Mouse (Mus musculus) kidney, adult 8-10 months (tissue): ENCODE measurements around the gene Tmem39b.
"Not testable (repeated sequence)": the region's sequence is repeated elsewhere in the genome, so short reads cannot be mapped to it uniquely, and the experiment has no call there.

Source experiments
- DNase-seq, 2 experiments: peaks; one replicate each; pipeline ENCODE4 v3.0.0; 2022

Gene Tmem39b

DNA sequence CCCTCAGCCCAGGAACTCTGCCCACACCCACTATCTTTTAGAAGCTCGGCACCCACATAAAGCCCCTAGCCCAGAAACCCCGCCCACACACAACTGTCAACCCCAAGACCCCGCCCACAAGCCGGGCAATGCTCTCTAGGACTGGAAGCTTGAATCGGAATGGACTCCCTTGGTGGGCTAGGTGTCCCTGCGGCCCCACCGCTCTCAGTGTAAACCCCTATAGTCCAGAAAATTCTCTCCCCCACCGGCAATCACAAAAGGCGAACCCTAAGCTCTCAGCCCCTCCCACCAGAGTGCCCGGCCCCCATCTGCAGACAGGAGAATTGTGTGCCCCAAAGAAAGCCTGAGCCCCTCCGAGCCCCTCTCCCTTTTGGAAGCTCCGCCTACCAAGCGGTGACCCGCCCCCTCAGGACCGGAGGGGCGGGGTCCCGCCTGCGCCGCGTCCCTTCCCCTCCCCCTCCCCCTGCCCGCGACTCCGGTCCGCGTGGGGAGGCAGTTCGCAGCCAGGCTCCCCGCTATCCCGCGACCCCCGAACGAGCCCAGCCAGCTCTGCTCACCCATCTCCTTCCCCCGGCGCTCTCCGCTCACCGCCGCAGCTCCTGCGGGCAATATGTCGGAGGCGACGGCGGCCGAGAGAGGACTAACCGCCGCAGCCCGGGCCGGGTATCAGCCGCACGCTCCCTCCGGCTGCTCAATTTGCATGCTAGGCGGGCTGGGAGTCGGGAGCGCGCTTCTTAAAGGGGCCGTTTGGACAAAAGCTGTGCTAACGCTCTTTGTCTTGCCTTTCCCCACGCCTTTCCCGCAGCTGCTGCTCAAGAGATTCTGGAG is at the start of gene Tmem39b:
TSS of gene Tmem39b (minus strand) at position 681 of the 828 bp plus-strand sequence.
- peak; percentile 90 to 92 for DNase-seq

DNA sequence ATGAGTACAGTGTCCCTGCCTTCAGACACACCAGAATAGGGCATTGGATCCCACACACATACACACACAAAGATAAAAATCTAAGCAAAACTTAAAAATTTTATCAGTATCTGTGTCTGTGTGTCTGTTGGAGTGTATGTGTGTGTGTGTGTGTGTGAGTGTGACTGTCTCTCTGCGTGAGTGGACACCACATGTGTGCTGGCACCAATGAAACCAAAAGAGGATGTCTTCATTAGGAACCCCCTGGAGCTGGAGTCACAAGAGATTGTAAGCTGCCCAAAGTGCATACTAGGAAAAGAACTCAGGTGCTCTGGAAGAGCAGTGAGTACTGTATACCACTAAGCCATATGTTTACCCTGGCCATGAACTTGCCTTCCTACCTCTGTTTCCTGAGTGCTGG is 49.5 kb upstream of the Tmem39b start:
- DNase-seq = no peak

DNA sequence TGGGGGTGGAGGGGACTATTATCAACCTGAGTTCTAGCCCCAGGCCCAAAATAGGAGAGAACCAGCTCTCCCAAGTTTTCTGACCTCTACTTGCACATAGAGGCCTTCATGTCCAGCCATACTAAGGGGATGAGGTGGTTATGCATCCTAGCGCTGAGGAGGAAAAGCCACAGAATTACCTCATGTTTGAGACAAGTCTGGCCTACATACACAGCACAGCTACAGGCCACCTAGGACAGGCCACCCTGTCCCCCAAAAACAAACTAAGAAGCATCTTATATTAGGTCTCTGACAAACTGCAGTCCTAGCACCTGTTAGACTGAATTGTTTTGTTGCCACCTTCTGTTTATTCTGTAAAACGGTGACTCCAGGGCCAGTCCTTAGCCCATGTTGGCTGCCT is 46.9 kb upstream of the Tmem39b start:
- DNase-seq = no peak

DNA sequence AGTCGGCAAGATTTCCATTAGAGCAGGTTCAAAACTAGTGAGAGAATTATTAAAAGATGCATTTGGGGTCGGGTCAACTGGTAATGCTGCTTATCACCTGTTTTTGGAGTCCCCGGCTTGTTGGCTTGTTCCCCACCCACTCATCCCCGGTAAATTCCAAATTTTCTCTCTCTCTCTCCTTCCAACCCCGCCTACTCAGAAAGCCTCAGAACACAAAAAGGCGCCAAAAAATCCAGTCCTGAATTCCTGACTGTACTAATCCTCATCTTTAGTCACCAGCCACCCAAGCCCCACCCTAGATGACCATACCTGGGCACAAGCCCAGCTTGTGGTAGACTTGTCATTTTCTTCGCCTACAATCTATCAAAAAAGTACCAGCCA is 46.4 kb upstream of the Tmem39b start:
- DNase-seq = peak in 1 of 2 experiments; percentile 19

DNA sequence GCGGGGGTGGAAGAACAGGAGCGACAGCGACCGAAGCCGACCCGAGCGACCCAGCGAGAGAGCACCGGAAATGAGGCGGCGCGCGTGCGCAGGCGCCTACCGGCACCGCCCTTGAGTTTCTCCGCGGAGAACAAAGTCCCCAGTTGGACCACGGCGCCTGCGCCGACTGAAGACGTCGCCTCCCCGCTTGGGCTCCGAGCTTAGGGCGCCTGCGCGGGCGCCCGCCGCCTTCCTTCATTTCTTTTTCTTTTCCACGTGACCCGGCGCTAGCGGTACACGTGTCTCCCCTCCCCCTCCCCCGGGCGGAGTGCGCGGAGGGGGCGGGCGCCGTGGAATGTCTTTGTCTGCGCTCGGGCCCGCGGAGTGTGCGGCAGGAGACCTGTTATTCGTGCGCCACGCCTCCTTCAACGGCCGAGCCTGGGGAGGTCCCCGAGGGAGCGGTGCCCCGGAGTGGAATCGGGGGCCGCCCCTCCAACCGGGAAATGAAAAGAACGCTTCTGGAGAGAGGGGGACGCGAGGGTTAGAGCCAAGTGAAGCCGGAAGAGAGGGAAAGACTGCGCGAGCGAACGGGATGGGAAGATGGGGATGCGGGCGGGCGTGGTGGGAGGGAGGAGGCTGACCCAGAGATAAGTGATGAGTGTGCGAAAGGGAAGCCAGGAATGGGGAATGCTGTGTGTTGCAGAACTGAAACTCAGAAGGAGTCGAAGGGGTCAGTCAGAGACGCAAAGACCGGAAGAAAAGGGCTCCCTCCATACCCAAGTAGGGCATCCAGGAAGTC is 45.8 kb upstream of the Tmem39b start, which contains the start of gene Khdrbs1:
TSS of gene Khdrbs1 (minus strand) at position 72 of the 778 bp plus-strand sequence.
- peak; percentile 95 to 96 for DNase-seq

DNA sequence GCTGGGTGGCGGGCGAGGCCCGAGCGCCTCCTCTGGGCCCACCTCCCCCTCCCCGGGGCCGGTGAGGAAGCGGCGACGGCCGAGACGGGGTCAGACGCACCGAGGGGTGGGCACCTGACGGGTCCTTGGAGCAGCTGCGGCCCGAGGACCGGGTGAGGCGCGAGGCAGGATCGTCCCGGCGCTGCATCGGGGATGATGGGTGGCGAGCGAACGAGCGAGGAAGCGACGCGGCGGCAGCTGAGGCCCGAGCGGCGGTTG is 45.3 kb upstream of the Tmem39b start:
- DNase-seq = no peak

DNA sequence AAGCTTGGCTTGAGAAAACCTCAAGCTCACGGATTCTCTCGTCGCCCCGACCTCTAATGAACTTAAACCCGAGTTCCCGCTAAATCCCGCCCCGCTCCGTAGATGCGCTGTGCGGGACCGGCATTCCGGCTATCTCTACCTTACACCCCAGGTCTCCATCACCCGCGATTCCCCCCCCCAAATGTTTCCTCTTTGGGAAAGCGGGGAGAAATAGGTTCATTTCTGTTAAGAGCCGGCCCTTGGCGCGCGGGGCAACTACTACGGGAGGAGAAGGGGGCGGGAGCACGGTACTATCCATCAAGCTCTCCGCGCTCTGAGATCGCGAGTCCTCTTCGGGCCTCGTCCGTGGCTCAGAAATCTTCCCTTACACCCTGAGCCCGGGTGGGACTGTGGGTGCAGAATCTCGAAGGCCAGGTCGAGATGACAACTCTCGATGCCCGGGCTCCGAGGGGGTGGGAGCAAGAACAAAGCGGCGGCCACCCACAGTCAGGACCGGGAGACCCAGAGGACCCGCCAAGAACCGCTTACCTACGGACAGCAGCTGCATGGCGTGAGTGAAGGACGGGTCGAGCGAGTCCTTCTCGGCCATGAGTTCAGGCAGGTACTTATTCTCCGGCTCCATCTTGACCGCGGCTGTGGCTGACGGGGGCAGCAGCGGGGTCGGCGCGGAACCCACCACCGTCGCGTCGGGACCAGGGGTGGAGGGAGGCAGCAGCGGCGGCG is 44.8 kb upstream of the Tmem39b start:
- peak; percentile 23 to 44 for DNase-seq

DNA sequence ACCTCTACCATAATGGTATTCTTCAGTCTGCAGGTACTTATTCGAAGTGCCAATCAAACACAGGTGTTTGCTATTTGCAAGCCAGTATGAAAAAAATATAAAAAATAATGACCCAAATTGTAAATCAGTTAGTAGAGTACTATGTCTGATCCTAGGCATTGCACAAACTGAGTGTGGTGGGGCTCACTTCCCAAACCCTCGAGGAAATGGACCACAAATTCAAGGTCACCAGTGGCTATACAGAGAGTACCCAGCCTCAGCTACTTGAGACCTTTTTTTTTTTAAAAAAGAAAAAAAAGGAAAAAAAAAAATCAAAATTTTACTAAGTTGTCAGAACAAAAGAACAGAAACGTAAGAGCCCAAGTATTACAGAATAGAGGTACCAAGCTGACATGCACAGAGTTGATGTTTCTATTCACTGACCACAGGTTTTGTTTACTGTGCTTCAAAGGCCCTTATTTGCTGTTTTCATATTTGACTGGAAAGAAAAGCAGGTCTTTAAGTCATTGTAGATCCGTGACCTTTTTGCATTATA is 42.5 kb upstream of the Tmem39b start:
- no peak for DNase-seq

DNA sequence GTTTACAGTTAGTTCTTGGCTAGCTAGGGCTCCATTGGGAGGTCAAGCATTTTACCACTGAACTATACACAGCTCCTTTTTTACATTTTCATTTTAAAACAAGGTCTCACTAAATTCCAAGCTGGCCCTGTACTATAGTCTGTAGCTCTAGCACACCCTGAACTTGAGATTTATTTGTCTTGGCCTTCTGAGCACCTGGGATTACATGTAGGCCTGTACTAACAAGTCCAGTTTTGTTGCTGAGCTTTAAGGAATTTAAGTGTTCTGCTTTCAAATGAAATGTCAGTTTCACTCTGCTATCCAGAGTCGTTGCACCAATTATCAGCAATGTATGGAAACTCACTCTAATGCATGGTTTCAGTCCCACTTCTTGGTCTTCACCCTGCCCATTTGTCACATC is 39.5 kb upstream of the Tmem39b start:
- no peak for DNase-seq

DNA sequence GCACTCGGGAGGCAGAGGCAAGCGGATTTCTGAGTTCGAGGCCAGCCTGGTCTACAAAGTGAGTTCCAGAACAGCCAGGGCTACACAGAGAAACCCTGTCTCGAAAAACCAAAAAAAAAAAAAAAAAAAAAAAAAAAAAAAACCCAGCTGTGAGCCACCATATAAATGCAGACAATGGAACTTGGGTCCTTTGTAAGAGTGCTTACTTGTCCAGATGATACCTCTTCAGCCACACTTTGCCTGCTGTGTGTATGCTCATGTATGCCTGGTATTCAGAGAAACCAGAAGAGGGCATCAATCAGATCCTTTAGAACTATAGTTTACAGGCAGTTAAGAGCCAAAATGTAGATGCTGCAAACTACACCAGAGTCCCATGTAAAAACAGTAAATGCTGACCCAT is 38.8 kb upstream of the Tmem39b start:
- DNase-seq = not testable (repeated sequence)

DNA sequence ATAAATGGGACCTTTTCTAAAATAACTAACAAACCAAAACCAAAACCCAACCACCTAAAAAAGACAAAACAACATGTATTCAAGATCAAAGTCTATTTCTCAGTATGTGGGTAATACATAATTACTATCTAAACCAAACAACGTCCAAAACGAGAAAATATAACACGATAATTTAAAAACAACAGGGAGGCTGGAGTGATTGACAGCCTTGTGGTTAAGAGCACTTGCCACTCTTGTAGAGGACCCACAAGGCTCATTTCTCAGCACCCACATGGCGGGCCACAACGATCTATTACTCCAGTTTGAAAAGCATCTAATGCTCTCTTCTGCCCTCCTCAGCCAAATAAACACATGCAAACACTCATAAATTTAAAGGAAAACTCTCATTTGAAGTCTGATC is 34.8 kb upstream of the Tmem39b start:
- DNase-seq = no peak

DNA sequence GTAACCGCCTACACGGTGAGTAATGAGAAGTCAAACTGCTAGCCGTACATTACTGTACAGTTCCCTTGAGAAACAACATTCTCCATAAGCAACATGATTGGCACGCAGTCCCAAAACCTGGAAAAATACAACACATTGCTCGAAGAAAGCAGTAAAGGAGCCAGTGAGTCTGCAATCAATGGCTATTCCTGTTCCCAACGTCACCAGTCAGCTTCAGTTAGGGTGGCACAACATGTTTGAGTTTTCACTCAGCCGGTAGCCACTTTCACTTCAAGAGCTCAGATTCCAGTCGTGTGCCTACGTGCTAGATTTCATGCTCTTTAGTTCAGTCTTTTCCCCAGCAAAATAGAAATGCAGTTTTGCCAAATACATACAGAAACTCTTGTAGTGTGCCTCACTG is 19.7 kb upstream of the Tmem39b start:
- no peak for DNase-seq

DNA sequence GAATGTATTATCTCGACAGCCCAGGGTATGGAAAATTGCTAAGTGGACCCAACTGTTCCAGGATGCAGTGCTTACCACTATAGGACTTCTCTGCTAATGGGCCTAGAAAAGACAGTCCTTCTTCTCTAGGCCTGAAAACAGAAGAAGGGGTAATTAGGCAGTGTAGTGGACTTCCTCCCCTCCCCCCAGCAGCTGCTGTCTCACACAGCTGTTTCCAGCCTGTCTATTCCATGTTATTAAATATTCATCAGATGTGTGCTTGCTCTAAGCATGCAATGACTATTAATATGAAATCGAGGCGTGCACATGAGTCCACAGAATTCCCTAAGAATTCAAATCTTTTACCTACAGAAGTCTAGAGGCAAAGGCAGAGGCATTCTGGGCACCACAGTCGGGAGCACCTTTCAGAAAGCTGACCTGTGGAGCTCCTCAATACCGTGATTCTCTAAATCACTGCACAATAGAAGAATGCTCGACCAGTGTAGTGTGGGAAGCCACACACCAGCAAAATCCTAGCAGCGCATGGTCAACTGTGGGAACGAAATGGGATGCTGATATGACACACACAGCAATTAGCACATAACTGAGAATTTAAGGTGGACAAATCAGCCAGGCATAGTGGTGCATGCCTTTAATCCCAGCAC is 13.0 kb upstream of the Tmem39b start:
- no peak for DNase-seq

DNA sequence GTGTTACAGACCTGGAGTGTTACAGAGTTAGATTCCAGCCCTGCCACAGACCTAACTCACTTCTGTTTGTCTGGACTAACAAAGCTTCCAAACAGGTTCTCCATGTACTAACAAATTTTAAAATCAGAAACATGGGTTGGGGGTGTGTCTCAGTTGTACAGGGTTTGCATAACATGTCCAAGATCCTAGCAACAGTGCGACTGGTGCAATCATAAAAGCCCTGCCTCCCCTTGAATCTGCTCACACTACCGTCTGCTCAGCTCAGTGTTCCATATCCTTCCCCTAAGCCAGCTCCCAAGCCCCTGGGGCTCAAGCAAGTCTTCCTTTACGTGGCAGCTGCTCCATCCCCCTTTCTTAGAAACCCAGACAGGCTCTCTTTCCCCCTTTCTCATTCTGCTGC is 10.1 kb upstream of the Tmem39b start:
- DNase-seq = no peak

DNA sequence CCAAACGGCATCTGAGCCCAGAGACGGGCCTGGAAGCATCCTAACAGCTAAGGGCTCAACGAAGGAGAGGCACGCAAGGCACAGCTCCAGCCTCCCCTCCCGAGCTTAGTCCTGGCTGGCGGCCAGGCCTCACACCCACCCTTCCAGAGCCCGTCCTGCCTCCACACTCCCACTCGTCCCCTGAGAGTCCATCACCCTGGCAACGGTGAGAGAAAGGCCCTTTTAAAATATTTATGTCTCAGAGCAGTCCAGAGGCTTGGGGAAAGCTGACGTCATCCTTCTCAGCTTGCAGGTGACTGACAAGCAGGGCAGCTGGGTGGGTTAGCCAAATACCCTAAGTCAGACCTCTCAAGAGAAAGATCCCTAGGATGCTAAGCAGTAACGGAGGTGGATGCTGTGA is 5.8 kb upstream of the Tmem39b start:
- DNase-seq = no peak

DNA sequence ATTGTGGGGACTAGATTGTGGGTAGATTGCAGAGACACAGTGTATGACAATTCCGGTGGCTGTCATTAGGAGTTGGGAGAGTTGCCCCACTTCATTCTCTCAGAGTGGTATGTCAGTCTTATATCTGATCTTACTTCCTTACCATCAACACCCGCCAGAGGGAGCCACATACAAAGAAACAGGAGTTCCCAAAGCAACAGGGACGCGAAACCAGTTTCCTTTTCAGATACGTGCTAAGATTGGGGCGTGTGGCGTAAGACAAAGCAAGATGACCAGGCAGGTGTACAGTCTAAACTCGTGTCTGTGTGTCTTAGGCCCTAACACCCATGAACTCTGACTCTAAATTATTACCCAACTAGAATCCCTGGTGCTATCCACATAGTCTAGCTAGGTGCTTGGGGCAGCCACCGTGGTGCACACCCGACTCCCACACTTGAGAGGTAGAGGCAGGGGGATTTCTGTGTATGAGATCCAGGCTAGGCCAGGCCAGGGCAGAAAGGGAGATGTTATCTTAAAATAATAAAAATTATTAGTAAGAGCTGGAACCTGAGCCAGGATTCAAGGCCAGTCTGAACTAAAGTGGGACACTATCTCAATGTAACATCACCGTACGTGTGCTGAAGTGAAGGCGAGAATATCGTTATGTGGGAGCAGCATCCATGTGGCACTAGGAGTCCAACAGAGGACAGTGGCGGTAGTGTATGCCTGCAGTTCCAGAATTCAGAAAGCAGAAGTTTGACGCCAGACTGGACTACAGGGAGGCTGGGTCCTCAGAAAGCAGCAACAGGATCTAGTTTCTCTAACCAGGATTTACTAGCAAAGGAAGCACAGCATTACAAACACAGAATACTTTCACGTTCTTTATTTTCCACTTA is 5.1 kb upstream of the Tmem39b start:
- DNase-seq = peak; percentile 78 to 89

DNA sequence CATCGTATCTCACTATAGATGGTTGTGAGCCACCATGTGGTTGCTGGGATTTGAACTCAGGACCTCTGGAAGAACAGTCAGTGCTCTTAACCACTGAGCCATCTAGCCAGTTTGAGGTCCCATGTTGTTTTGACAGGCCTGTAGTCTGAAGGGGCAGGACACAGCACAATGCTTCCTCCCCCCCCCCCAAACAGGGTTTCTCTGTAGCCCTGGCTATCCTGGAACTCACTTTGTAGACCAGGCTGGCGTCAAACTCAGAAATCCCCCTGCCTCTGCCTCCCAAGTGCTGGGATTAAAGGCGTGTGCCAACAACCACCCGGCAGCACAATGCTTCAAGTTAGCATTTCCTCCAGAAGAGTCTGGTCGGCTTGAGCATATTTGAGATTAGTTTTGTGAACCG is 4.0 kb upstream of the Tmem39b start:
- not testable (repeated sequence) for DNase-seq

DNA sequence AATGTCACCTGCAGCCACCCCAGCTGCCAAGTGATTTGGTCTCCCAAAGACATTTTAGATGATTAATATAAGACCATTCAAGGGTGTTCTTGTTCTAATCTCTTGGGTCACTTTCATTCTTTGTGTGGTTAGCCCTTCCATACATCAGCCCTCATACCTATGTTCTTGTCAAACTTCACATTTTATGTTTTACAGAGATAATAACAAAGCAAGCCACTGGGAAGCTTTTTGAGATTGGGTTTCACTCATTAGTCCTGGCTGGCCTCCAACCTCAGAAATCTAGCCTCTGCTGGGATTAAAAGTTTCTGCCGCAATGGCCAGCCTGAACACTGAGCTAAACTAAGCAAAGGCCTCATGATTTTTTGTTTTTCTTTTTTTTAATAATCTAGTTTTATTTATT is 3.6 kb upstream of the Tmem39b start:
- no peak for DNase-seq

DNA sequence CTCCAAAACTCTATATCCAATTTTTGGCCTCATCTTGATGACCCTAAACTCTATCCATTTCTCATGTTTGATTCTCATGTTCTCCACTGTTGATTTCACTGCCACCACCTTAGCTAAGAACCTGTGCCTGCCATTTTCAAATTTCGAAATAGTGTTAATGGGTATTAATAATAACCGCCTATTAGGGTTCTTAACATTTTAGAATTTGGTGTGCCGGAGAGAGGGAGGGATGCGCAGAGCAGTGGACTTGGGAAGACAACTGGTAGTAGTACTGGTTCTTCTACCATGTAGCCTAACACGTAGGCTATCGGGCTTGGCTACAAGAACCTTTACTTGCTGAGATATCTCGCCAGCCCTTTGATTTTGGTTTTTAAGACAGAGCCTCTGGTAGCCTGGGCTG is 553 bp upstream of the Tmem39b start:
- no peak for DNase-seq

DNA sequence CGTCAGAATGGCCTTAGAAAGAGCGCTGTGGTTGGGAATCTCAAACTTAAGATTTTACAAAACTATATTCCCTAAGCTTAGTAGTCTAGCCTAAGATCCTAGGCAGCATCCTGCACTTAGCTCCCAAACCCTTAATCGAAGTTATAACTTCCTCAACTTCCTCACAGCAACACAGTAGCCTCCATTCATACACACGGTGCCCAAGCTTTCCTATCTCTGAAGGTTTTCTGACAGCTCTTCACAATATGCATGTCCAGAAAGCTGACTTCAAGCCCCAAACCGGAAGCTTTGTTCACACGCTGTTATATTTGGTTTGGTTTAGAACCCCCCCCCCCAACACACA is 852 bp downstream of the Tmem39b start:
- DNase-seq = no peak

DNA sequence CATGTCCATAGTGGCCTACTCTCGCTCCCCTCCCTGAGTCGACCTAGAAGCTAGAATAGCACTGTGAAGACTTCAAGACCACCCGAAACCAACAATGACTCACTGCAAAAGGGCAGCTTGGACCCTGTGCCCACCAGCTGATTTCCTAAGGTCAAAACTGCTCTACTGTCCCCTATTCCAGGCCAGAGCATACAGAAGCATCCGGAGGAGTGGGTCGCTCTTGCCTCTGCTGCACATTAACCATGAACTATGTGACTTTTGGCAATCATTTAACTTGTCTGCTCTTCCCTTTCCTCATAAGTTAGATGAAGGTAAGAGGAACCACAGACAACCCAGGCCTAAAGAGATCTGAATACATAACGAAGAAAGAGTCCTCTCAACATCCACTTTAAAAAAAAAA is 12.1 kb downstream of the Tmem39b start:
- DNase-seq = peak; percentile 58 to 69

DNA sequence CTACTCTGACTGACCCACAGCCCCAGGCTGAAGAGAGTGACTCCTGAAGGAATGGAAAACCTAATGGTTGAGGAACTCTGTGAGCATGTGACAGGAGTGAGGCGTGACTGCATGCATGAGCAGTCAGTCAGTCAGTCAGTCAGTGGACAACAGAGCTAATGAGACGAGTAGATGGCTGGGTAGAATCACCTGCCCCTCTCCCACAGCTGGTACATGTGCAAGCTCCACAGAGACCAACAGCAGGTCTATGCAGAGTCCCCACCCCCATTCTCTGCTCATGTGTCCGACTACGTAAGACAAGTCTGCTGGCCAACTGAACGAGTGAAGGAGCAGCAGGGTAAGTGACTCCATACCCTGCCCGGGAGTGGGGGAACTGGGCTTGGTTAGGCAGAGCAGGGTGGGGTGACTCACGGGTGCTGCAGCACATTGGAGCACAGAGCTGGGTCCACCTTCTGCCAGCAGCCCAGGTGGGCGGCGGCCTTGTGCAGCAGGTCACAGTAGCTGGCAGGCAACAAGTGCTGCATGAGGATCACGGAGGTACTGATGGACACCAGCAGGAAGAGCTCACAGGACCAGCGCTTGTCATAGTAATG is 12.6 kb downstream of the Tmem39b start:
- peak; percentile 83 to 84 for DNase-seq
